Mouse (Mus musculus) brain, embryonic 18.5 days (tissue): ENCODE results near the gene Zswim7.

Source experiments
- DNase-seq: peaks from one replicate; pipeline ENCODE4 v3.0.0-alpha.2; 2012; ENCODE audit warnings: low read depth, low spot score

Zswim7 gene

GRCm38 (mm10) chr11:62259214-62259613 is 22.0 kb downstream of the Zswim7 start:
- DNase-seq = no peak

GRCm38 (mm10) chr11:62253380-62253779 is 27.8 kb downstream of the Zswim7 start:
- no peak for DNase-seq

- DNase-seq = no peak
Measured at GRCm38 (mm10) chr11:62251047-62251446, 30.1 kb downstream of the Zswim7 start.

- DNase-seq = no peak
Measured at GRCm38 (mm10) chr11:62249266-62250037, 31.7 kb downstream of the Zswim7 start.

DNA sequence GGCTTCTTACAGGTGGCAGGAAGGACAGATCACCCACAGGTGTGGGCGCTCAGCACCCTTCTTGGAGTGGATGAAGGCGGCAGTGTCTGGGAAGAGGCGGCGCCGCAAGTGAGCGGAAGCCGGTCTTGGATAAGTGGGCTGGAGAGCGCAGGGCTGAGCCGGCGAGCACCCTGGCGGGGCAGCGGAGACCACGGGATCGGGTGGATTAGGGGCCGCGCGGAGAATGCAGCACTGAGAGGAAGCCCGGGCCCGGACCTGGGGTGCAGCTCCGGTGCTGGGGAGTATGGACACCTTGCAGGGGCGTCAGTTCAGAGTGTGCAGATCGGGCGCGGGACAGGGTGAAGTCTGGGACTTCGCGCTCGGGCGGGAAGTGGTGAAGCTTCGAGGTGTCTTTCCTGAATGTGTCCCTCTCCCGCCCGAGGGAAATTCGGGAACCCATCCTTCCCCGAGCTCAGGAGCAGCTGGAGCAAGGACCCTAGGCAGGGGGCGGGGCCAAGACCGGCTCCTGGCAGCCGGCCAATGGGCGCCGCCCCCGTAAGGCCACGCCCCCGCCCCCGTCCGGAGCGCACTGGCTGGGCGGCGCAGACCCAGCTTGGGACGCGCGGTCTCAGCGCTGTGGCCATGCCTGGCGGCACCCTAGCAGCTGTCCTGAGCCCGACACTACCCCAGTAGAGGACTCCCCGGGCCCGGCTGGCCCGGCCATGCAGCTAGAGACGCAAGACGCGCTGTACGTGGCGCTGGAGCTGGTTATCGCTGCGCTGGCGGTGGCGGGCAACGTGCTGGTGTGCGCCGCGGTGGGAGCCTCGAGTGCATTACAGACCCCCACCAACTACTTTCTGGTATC is 32.6 kb downstream of the Zswim7 start, which contains the start of gene Adora2b:
Gene Adora2b (plus strand): TSS at position 584 of the 844 bp plus-strand sequence.
- DNase-seq = no peak

DNA sequence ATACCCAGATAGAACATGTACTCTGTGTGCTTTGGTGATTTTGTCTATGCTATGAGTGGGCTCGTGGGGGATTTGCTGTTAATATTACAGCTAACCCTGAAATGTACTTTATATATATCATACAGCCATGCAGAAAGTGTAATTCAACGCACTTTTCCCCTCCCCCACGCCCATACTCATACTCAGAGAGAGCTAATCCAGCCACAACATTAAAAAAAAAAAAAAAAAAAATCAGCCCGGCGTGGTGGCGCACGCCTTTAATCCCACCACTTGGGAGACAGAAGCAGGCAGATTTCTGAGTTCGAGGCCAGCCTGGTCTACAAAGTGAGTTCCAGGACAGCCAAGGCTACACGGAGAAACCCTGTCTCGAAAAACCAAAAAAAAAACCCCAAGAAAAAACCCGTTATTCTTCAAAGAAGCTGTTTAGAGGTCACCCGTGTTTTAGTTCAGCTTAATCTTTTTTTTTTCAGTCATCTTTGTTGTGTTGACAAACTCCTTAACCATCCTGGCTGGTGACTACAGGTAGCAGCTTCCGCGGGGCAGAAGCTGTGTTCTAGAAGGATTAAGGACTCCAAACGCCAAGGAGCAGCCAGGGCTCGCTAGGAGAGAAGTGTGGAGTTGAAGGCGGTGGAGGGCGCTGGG is 33.3 kb downstream of the Zswim7 start:
- DNase-seq = no peak

GRCm38 (mm10) chr11:62244471-62244870 is 36.7 kb downstream of the Zswim7 start:
- DNase-seq = no peak

DNA sequence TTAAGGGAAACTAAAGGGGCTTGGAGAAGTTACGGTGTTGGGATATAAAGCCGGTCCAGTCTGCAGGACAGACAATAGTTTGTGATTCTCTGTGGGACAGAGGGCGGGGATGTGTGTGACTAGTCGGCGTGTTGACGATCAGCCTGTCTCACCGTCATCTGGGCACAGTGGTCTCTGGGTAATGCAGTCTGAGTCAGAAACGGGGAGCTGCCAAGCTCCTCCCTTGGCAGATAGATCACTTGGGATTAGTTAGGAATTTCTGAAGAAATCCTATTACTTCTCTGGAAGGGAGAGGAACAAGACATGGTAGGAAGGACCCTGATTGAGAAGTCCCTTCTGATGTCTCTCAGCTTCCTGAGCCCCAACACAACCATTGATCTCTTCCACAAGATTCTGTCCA is 37.3 kb downstream of the Zswim7 start:
- no peak for DNase-seq

DNA sequence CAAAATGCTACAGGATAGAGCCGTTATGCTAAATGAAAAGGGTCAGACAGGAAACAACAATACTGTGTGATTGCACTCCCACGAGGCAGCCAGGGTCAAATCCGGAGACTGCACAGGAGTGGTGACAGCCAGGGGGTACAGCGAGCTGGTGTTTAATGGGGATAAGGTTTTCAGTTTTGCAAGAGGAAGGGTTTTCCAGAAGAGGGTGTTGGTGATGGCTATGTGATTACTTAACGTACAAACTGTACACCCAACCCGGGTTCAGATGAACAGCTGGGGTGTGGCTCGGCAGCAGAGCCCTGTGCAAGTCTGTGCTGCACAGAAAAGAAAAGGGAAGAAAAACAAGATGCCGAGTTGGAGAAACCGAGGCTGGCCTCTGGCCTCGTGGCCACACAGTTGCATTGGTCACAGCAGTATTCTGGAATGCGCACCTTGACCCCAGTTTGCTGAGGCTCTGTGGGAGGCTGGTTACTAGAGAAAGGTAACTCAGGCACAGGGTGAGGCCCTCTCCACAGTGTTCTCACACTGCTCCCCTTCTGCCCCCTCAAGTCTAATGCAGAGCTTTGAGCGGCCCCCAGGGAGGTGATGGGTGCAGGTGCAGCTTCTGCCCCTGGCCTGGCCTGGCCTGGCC is 40.4 kb downstream of the Zswim7 start:
- DNase-seq = no peak

- DNase-seq = no peak
Measured at GRCm38 (mm10) chr11:62224797-62225196, 56.4 kb downstream of the Zswim7 start.

DNA sequence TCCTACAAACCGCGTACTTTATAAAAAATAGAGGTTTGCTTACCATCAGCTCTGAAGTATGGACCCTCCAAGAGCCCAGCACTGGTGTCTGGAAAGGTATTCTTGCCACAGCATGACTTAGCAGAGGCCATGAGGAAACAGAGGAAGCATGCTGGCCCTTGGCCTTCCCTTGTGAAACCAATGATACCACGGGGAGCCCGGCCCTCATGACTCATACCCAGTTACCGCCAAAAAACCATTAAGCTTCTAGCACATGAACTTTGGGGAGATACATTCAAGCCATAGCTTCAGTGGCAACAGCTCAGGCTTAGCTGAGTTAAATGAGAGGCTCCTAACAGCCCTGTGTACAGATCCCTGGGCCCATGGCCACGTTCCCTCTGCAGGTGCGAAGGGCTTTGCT is 57.2 kb downstream of the Zswim7 start:
- DNase-seq = no peak

DNA sequence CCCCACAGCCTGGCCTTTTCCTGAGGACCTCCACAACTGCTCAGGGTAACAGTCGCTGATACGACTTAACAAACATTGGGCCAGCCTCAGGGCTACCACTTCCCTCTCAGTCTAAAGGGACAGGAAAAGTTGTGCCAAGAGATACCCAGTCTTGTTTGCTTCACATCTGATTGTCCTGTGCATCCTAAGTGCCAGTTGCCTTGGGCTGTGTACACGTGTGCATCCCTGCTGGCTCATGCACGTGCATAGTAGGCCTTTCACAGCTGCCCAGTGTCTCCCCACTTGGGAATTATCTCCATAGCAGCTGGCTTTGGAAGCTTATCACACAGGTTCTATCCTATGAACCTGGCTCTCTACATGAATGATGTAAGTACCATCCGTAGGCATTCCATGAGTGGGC is 57.8 kb downstream of the Zswim7 start:
- no peak for DNase-seq

DNA sequence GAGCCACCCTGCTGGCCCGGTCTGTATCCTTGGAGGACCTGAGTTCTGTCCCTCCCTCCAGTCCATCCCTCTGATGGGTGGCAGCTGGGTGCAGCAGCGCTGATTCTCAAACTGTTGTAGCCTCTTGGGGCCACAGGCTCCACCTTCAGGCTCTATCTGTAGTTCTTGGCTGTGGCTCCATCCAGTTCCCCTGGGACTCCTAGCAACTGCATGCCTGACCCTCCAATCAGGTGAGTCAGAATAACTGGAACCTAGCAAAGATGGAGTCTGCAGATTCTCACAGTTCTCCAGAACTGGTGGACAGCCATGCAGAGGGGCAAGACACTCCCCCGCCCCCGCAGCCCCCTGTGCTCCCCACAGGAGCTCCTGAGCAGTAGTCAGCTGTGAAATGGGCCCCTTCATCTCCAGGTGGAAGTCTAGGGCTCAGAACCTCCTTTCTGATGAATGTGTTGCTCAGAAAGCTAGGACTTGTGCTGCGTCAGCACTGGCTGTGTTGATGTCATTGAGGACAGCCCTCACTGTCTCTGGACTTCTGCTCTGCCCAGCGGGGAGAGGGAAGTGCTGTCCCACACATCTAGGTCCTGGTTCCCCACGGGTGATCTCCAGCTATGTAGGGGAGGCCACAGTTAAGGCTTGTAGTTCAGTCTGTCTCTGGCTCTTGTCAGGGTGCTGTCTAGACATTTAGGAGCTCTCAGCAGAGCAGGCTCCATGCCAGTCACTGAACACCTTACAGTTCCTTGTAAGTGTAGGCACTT is 60.2 kb downstream of the Zswim7 start:
- no peak for DNase-seq

DNA sequence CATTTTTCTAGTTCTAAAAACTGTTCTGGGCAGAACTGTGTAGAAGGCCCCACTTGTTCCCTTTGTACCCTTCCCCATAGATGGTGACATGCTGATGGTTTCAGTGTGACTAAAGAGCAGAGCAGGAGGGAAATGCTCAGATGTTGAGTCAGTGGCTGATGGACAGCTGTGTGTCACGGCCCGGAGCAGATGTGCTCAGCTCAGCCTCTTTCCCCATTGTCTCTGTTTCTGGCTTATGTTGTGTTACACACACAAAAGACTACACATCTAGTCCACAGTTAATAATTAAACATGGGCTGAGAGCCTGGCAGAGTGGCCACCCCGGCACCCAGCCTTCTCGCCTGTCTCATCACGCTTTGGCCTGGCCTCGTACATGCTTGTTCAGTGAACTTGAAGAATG is 63.4 kb downstream of the Zswim7 start:
- no peak for DNase-seq
